Mouse (Mus musculus) embryonic facial prominence, embryonic 15.5 days (tissue): Measurements from ENCODE around the gene Lrriq3. TPM values are rescaled to one million over a fixed set of nuclear protein-coding genes. Genes with fewer than 3 reads are reported as not detected.

ENCODE experiments used
- ATAC-seq: fragments of 200-750 bp; cut with Nextera tagmentation; 2 replicates; pipeline ENCODE4 v1.8.0; 2017; ENCODE audit warnings: low read depth, moderate TSS enrichment; ENCODE audit not compliant: insufficient number of reproducible peaks, low FRiP score, low TSS enrichment
- H3K27ac ChIP-seq: fragments of 300-500 bp; sonication (generic); replicated peaks from 2 replicates; pipeline ENCODE4 v1.5.1; 2015; ENCODE audit warnings: mild to moderate bottlenecking, inconsistent platforms
- H3K27me3 ChIP-seq: fragments of 300-500 bp; sonication (generic); 2 replicates; pipeline ENCODE4 v1.6.1; 2015; ENCODE audit warnings: inconsistent platforms
- H3K36me3 ChIP-seq: fragments of 300-500 bp; sonication (generic); 2 replicates; pipeline ENCODE4 v1.6.1; 2015; ENCODE audit warnings: mild to moderate bottlenecking, inconsistent platforms
- H3K4me1 ChIP-seq: fragments of 300-500 bp; sonication (generic); 2 replicates; pipeline ENCODE4 v1.6.1; 2015; ENCODE audit warnings: inconsistent platforms
- H3K4me2 ChIP-seq: fragments of 300-500 bp; sonication (generic); replicated peaks from 2 replicates; pipeline ENCODE4 v1.6.1; 2015; ENCODE audit warnings: mild to moderate bottlenecking, inconsistent platforms
- H3K4me3 ChIP-seq: fragments of 300-500 bp; sonication (generic); replicated peaks from 2 replicates; pipeline ENCODE4 v1.5.1; 2015; ENCODE audit warnings: mild to moderate bottlenecking, inconsistent platforms
- H3K9ac ChIP-seq: fragments of 300-500 bp; sonication (generic); 2 replicates; pipeline ENCODE4 v1.6.1; 2015; ENCODE audit warnings: inconsistent platforms
- H3K9me3 ChIP-seq: fragments of 300-500 bp; sonication (generic); replicated peaks from 2 replicates; pipeline ENCODE4 v1.6.1; 2016; ENCODE audit warnings: inconsistent platforms
- WGBS: fragments of 180-500 bp; shearing (Covaris S2); methylation state at CpG from one replicate; pipeline ENCODE4 v1.1.7; 2015; 5-methylcytosine and 5-hydroxymethylcytosine counted together
- polyA plus RNA-seq: library from polyadenylated mRNA; unstranded; fragments of >200 nt; fragmentation: Nextera tagmentation; extraction: Ambion mirVana; gene quantifications from 2 replicates; pipeline ENCODE4 v1.2.1, GENCODE M21; 2015

Gene Lrriq3
- polyA plus RNA-seq, 1 experiment from 2014 or later = 1.2 TPM

DNA sequence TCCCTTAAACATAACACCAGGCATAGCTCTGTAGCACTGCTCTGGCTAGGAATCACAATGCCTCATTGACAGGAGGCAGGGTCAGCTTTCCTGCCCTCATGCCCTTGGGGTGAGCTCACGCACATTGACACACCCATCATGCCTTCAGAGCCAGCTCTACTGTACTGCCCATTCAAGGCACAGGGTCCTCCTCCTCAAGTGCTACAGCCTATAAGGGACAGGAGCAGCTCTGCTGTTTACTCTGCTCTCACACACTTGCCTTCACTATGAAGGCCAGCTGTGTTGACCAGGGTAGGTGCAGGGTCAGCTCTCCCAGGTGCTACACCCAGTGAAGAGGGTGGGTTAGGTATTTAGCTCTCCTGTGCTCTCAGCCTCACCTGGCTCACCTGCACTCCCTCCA lies 12.7 kb downstream of the Lrriq3 start:
- ATAC-seq = no peak
- Histone ChIP-seq H3K36me3 (no peaks in the 10 kb centered on the region), H3K4me3 (no peak overlapping the region), H3K4me2 (no peak overlapping the region), H3K9ac (no peak overlapping the region), H3K27me3 (no peaks in the 10 kb centered on the region), H3K27ac (no peak overlapping the region), H3K9me3 (no peaks in the 10 kb centered on the region), H3K4me1 (no peaks in the 10 kb centered on the region)
- 14% methylated on average over 1 of the region's 1 CpGs for WGBS

DNA sequence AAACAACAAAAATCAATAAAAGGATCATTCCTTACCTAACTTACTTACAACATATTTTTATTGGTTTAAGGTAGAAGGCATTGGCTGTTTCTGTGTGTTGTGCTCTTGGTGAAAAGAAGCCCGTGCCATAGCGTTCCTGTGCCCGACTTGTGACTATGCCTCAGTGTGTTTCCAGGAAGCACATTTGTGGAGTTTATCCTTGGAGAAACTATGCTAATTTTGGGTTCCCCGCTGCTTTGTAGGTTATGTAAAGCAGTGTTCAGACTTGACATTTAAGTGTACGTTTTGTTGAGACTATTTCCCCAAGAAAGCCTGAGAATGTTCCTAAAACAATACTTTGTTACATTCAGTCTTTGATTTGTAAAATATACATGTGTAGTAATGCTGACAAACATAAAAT lies 44.5 kb downstream of the Lrriq3 start:
- ATAC-seq = no peak
- no peak overlapping the region for H3K9ac ChIP-seq
- H3K36me3 ChIP-seq = no peaks in the 10 kb centered on the region
- H3K27me3 ChIP-seq = no peaks in the 10 kb centered on the region
- H3K4me1 ChIP-seq = no peaks in the 10 kb centered on the region
- H3K27ac ChIP-seq = no peak overlapping the region
- WGBS = 87% methylated on average over 5 of the region's 5 CpGs
- H3K9me3 ChIP-seq = no peaks in the 10 kb centered on the region
- no peak overlapping the region for H3K4me2 ChIP-seq
- no peak overlapping the region for H3K4me3 ChIP-seq

DNA sequence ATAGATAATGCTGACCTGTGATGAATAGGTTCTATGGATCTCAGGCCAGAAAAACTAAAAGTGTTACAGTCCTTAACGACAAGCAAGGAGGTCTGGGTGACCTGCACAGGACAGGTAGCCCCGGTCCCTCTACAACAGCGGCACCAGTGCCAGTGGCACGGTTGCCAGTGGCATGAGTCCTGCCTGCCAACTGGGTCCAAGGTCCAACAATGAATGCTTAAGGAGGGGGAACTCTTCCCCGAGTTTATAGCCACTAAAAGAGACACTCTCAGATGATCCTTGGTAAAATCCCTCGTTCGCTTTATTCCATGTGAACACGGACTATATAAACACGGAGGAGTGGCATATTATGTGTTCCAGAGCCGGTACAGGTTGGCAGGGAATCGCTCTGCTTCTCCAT lies 47.8 kb downstream of the Lrriq3 start:
- H3K9me3 ChIP-seq = no peaks in the 10 kb centered on the region
- no peak overlapping the region for H3K4me2 ChIP-seq
- no peaks in the 10 kb centered on the region for H3K4me1 ChIP-seq
- H3K27ac ChIP-seq = no peak overlapping the region
- 87% methylated on average over 11 of the region's 11 CpGs for WGBS
- ATAC-seq = no peak
- no peaks in the 10 kb centered on the region for H3K27me3 ChIP-seq
- H3K36me3 ChIP-seq = no peaks in the 10 kb centered on the region
- H3K4me3 ChIP-seq = no peak overlapping the region
- no peak overlapping the region for H3K9ac ChIP-seq

DNA sequence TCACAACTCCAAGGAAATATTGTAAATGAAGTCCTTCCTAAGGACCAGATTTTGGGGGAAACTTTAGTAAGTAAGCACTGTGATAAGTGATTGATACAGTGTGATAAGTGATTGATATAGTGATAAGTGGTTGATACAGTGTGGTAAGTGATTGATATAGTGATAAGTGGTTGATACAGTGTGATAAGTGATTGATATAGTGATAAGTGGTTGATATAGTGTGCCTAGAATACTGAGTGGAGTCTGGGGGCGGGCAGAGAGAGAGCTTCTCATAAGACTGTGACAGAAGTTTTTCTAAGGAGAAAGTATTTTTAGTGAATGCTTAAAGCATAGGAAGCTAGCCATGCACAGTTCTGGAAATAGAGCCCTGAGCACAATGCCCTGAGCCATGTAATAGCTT lies 51.1 kb downstream of the Lrriq3 start:
- Histone ChIP-seq H3K4me3 (no peak overlapping the region), H3K4me2 (no peak overlapping the region), H3K4me1 (no peaks in the 10 kb centered on the region), H3K27ac (no peak overlapping the region), H3K9ac (no peak overlapping the region), H3K36me3 (no peaks in the 10 kb centered on the region), H3K27me3 (no peaks in the 10 kb centered on the region), H3K9me3 (no peaks in the 10 kb centered on the region)
- no peak for ATAC-seq
- 76% methylated on average over 1 of the region's 1 CpGs for WGBS

DNA sequence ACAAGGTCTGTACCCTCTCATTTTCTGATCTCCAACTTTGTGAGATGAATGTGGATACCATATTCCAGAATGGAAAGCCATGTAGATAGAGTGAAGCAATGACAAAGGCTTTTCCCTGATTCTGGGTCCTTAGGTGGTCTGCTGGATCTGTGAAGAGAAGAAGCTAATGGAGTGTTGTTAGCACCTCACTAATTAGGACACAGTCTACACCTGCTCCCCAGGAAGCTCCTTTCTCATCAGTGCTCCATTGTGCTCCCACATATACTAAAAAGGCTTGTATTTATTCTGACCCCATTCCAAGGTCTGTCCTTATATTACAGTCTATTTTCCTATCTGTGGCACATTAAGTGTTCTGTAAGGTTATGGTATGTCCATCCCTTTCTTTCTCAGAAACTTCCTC lies 68.6 kb downstream of the Lrriq3 start:
- Histone ChIP-seq H3K27me3 (no peaks in the 10 kb centered on the region), H3K4me1 (no peaks in the 10 kb centered on the region), H3K9me3 (no peaks in the 10 kb centered on the region), H3K9ac (no peak overlapping the region), H3K4me2 (no peak overlapping the region), H3K36me3 (no peaks in the 10 kb centered on the region), H3K27ac (no peak overlapping the region), H3K4me3 (no peak overlapping the region)
- ATAC-seq = no peak

DNA sequence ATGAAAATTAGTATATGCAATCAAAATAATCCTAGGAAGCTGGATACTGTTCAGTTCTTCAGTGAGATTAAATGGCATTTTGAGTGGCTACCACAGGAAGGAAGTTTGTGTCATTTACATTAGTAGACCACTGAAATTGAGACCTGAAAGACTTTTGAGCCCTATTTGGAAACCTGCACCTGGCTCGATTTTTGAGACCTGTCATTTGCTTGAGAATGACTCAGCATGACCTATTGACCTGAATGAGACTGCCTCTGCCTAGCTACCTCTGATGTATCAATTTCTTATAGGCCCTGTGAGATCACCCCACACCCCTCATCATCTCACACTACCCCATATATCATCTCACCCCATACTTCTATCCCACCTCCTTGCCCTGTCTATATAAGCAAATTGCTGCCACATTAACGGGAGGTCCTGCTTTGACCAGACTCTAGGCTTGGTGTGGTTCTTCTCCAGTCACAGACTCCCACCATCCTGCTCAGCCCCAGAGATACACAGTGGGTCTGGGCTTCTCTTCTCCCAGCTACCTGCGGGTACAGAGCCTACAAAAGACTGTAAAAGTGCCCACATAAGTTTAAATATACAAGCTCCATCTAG lies 87.2 kb downstream of the Lrriq3 start:
- WGBS = 71% methylated on average over 3 of the region's 3 CpGs
- H3K27me3 ChIP-seq = no peaks in the 10 kb centered on the region
- no peaks in the 10 kb centered on the region for H3K9me3 ChIP-seq
- H3K4me1 ChIP-seq = no peaks in the 10 kb centered on the region
- H3K4me3 ChIP-seq = no peak overlapping the region
- no peak overlapping the region for H3K27ac ChIP-seq
- no peak for ATAC-seq
- H3K36me3 ChIP-seq = no peaks in the 10 kb centered on the region
- no peak overlapping the region for H3K9ac ChIP-seq
- no peak overlapping the region for H3K4me2 ChIP-seq

DNA sequence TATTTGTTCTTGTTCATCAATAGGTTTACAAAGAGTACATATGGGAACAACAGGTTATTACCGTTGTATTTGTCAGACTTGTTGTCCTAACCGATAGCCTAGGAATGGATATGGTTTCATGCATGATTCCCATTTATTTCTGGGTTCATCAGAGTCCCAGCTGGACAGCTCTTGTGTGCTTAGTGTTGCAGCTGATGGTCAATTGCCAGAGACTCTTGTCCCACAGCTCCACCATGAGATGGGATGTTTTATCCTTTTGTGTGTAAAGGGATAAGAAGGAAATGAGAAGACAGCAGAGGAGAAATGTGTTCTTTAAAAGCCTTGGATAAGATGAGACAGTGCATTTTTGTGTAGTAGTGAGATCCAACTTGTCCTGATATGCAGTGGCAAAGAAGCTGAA lies 93.2 kb downstream of the Lrriq3 start:
- no peaks in the 10 kb centered on the region for H3K9me3 ChIP-seq
- H3K27ac ChIP-seq = no peak overlapping the region
- H3K4me3 ChIP-seq = no peak overlapping the region
- no peak for ATAC-seq
- H3K4me1 ChIP-seq = no peaks in the 10 kb centered on the region
- WGBS = 89% methylated on average over 2 of the region's 2 CpGs
- H3K4me2 ChIP-seq = no peak overlapping the region
- no peak overlapping the region for H3K9ac ChIP-seq
- no peaks in the 10 kb centered on the region for H3K27me3 ChIP-seq
- no peaks in the 10 kb centered on the region for H3K36me3 ChIP-seq

DNA sequence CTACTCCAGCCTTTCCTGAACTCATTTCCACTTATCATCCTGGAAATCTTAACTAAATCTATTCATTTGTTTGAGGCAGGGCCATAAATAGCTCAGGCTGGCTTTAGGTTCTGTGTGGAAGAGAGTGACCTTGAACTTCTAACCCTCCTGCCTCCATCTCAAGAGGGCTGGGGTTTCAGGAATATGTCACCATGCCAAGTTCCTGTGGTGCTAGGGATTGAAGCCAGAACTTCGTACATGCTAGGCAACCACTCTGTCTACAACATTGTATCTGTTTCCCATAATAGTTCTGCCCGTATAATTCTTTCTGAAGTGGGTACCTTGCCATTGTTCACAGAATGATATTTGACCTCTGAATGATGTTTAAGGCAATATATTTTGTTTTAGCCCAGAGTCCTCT lies 95.6 kb downstream of the Lrriq3 start:
- Histone ChIP-seq H3K9ac (no peak overlapping the region), H3K4me2 (no peak overlapping the region), H3K9me3 (no peaks in the 10 kb centered on the region), H3K27ac (no peak overlapping the region), H3K27me3 (no peaks in the 10 kb centered on the region), H3K36me3 (no peaks in the 10 kb centered on the region), H3K4me3 (no peak overlapping the region), H3K4me1 (no peaks in the 10 kb centered on the region)
- WGBS = 64% methylated on average over 2 of the region's 2 CpGs
- ATAC-seq = no peak

DNA sequence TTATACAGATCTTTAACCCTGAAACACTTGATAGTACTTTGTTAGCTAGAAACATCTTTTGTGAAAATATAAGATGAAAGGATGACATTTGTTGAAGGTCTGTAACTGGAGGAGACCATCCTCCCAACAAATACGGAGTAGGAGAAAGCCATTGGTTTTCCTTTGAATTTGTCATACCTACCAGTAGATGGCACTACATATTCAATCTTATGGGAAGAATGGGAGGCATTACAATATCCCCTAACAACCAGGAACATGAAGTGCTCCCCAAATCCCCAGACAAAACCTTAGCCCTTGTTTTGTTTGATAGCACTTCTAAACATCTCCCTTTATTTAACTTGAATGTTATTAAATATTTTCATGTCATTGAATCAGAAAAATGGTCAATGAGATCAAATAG lies 141.7 kb downstream of the Lrriq3 start:
- Histone ChIP-seq H3K27me3 (no peaks in the 10 kb centered on the region), H3K9ac (no peak overlapping the region), H3K4me3 (no peak overlapping the region), H3K4me2 (no peak overlapping the region), H3K27ac (no peak overlapping the region), H3K36me3 (no peaks in the 10 kb centered on the region), H3K9me3 (no peaks in the 10 kb centered on the region), H3K4me1 (no peaks in the 10 kb centered on the region)
- no peak for ATAC-seq
- 3% methylated on average over 1 of the region's 1 CpGs for WGBS

DNA sequence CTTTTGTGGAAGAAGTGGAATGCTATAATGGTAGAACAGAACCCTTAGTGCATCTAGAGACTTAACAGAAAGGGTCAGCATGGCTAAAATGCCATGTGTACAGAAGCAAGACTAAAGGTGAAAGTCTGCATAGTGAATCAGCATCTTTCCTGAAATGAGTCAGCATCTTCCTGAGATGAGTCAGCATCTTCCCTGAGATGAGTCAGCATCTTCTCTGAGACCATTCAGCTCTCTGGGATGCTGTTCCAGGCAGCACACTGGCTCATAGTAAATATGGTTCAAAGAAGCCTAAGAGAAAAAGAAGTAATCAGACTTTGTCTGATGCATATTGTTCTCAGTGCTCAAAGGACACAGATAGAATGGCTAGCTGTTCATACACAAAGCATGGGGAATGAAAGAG lies 142.3 kb downstream of the Lrriq3 start:
- Histone ChIP-seq H3K27ac (no peak overlapping the region), H3K9me3 (no peaks in the 10 kb centered on the region), H3K27me3 (no peaks in the 10 kb centered on the region), H3K4me3 (no peak overlapping the region), H3K4me2 (no peak overlapping the region), H3K36me3 (no peaks in the 10 kb centered on the region), H3K4me1 (no peaks in the 10 kb centered on the region), H3K9ac (no peak overlapping the region)
- ATAC-seq = no peak
